In the genomic region with DNA sequence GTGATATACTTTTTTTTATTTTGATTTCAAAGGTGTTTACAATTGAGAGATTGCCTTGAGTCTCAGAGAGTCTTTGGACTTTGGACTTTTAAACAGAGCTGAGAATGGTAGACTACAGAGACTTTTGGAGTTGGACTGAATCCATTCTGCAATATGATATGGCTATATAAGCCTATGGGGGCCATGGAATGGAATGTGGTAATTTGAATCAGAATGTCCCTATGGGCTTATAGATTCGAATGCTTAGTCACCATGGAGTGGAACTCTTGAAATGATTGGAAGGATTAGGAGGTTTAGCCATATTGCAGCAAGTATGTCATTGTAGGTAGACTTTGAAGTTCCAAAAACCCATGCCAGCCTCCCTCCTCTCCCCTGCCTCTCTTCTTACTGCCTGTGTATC, we compare ENCODE assay signal across 18 mouse cellular contexts. TPM values are rescaled to one million over a fixed set of nuclear protein-coding genes. Genes with fewer than 3 reads are reported as not detected.
DNase-seq lines count a peak whose midpoint lies in the region; ATAC-seq and TF ChIP-seq lines count a peak whose summit lies in the region.
"Had no signal": no experiment of that assay in that cellular context is flagged by ENCODE, and none has a peak within 500 bp of the region (broad histone marks: within the 10 kb centered on the region; RNA-seq: fewer than 3 reads in every experiment).

No protein-coding gene starts in this region.

- 0 out of 2 replicates have a peak, but pooled peaks have one; percentile 39 for ATAC-seq in limb, embryonic 12.5 days (ENCODE audit: insufficient number of reproducible peaks, insufficient read depth, low FRiP score, low TSS enrichment, low read depth)
- peak; percentile 71; the same call in 1 of the 2 replicates for ATAC-seq in stomach, postnatal 0 days (ENCODE audit: low FRiP score, low TSS enrichment)
- ATAC-seq: forebrain, postnatal 0 days; hindbrain, postnatal 0 days had no signal

- no peak for TF ChIP-seq CTCF in embryonic fibroblast, embryonic 13.5 days (IDR thresholded peaks at IDR 0.05; ENCODE audit: borderline replicate concordance, insufficient read depth, low read length)
- TF ChIP-seq CTCF in stomach, postnatal 0 days (IDR thresholded peaks at IDR 0.05; ENCODE audit: low read depth), result no peak

- H3K9ac ChIP-seq in limb, embryonic 12.5 days (replicated peaks), result no peak overlapping the region
- no peak overlapping the region for H3K9ac ChIP-seq in stomach, postnatal 0 days (ENCODE audit: low read length)
- H3K9ac ChIP-seq: forebrain, embryonic 13.5 days; forebrain, postnatal 0 days; heart, embryonic 13.5 days; hindbrain, embryonic 12.5 days had no signal

- H3K36me3 ChIP-seq in limb, embryonic 12.5 days, result no peaks in the 10 kb centered on the region
- H3K36me3 ChIP-seq in limb, embryonic 10.5 days, result no peaks in the 10 kb centered on the region
- no peaks in the 10 kb centered on the region for H3K36me3 ChIP-seq in stomach, postnatal 0 days (ENCODE audit: control insufficient read depth, insufficient read depth, low read length)
- H3K36me3 ChIP-seq: heart, embryonic 13.5 days; hindbrain, embryonic 12.5 days had no signal

- TF ChIP-seq POLR2A in embryonic fibroblast, embryonic 13.5 days (IDR thresholded peaks at IDR 0.05; ENCODE audit: low read depth, low read length), result no peak

- H3K27ac ChIP-seq in limb, embryonic 12.5 days, result 0 out of 2 replicates have a peak overlapping the region, but pooled peaks have one; percentile 23
- H3K27ac ChIP-seq in limb, embryonic 10.5 days, result no peak overlapping the region
- peak overlapping the region; percentile 13; the same call in 1 of the 2 replicates for H3K27ac ChIP-seq in embryonic fibroblast, embryonic 13.5 days (ENCODE audit: insufficient read depth, low read length)
- no peak overlapping the region for H3K27ac ChIP-seq in stomach, postnatal 0 days (replicated peaks)
- H3K27ac ChIP-seq: forebrain, embryonic 13.5 days; gastrocnemius, adult 2 months; heart, embryonic 13.5 days; hindbrain, embryonic 12.5 days; hindbrain, postnatal 0 days had no signal

- no peaks in the 10 kb centered on the region for H3K9me3 ChIP-seq in limb, embryonic 12.5 days
- H3K9me3 ChIP-seq in limb, embryonic 10.5 days (replicated peaks), result no peaks in the 10 kb centered on the region
- H3K9me3 ChIP-seq in stomach, postnatal 0 days (ENCODE audit: control insufficient read depth, low read length), result no peaks in the 10 kb centered on the region
- H3K9me3 ChIP-seq: forebrain, embryonic 13.5 days; heart, embryonic 13.5 days; hindbrain, embryonic 12.5 days had no signal

- no peak overlapping the region for H3K4me3 ChIP-seq in limb, embryonic 12.5 days (replicated peaks)
- no peak overlapping the region for H3K4me3 ChIP-seq in limb, embryonic 10.5 days
- H3K4me3 ChIP-seq in embryonic fibroblast, embryonic 13.5 days (ENCODE audit: insufficient read depth, low read length), result no peak overlapping the region
- no peak overlapping the region for H3K4me3 ChIP-seq in stomach, postnatal 0 days (ENCODE audit: low read depth, low read length)
- H3K4me3 ChIP-seq: forebrain, embryonic 13.5 days; gastrocnemius, adult 2 months; heart, embryonic 13.5 days; hindbrain, embryonic 12.5 days had no signal

- TF ChIP-seq EP300 in stomach, postnatal 0 days (optimal IDR thresholded peaks at IDR 0.05), result no peak

- H3K27me3 ChIP-seq in limb, embryonic 12.5 days, result no peaks in the 10 kb centered on the region
- no peaks in the 10 kb centered on the region for H3K27me3 ChIP-seq in limb, embryonic 10.5 days (ENCODE audit: low read depth, poor library complexity, severe bottlenecking)
- no peaks in the 10 kb centered on the region for H3K27me3 ChIP-seq in stomach, postnatal 0 days (ENCODE audit: control insufficient read depth, insufficient read depth, low read length)
- H3K27me3 ChIP-seq: forebrain, embryonic 13.5 days; heart, embryonic 13.5 days; hindbrain, embryonic 12.5 days had no signal

- DNase-seq in limb, embryonic 10.5 days (ENCODE audit: low spot score), result no peak
- DNase-seq in NIH3T3 (ENCODE audit: low read depth) (peak; percentile 29), adipocyte (ENCODE audit: low spot score) (no peak)
- DNase-seq in stomach, postnatal 0 days (ENCODE audit: low spot score), result no peak
- DNase-seq in lung, adult 18-20 months, result no peak
- DNase-seq: adrenal gland, postnatal 10 days; cerebellum, adult 11-12 months; cerebellum, adult 9-10 months; forebrain, postnatal 0 days; gastrocnemius, adult 2 months; gastrocnemius, postnatal 25 days; heart, postnatal 36 days had no signal

- WGBS in limb, embryonic 12.5 days, result 67% methylated on average over 1 of the region's 1 CpGs
- 84% methylated on average over 1 of the region's 1 CpGs for WGBS in limb, embryonic 10.5 days
- WGBS in stomach, postnatal 0 days, result 52% methylated on average over 1 of the region's 1 CpGs

- H3K4me2 ChIP-seq in limb, embryonic 12.5 days, result no peak overlapping the region
- no peak overlapping the region for H3K4me2 ChIP-seq in stomach, postnatal 0 days (replicated peaks; ENCODE audit: low read depth)
- H3K4me2 ChIP-seq: forebrain, embryonic 13.5 days; heart, embryonic 13.5 days; hindbrain, embryonic 12.5 days had no signal

- H3K4me1 ChIP-seq in limb, embryonic 12.5 days (replicated peaks), result peaks cover 23% of the 10 kb centered on the region
- peaks cover 13% of the 10 kb centered on the region for H3K4me1 ChIP-seq in limb, embryonic 10.5 days
- H3K4me1 ChIP-seq in embryonic fibroblast, embryonic 13.5 days (ENCODE audit: control insufficient read depth, insufficient read depth, low read length), result peaks cover 8% of the 10 kb centered on the region
- no peaks in the 10 kb centered on the region for H3K4me1 ChIP-seq in stomach, postnatal 0 days (replicated peaks; ENCODE audit: control insufficient read depth, insufficient read depth)
- H3K4me1 ChIP-seq: hindbrain, embryonic 12.5 days had no signal

RNA-seq across cellular contexts. Expression of a gene that starts 56.5 kb away (rescaled TPM):
- 56.8 and 71.9 TPM in 2 replicates for polyA plus RNA-seq in limb, embryonic 12.5 days (2016; fragmentation: Nextera tagmentation; extraction: Ambion mirVana)
- 13.2 and 22.8 TPM in 2 replicates for polyA plus RNA-seq in limb, embryonic 10.5 days (2016; fragmentation: Nextera tagmentation; extraction: Ambion mirVana)
- polyA plus RNA-seq in embryonic fibroblast, embryonic 13.5 days (2011; ENCODE audit: insufficient read length, low read depth, missing spikeins), result 2,892 and 6,250 TPM in 2 replicates
- 18.9 and 19.0 TPM in 2 replicates for polyA plus RNA-seq in stomach, postnatal 0 days (2015; fragmentation: Nextera tagmentation; extraction: Ambion mirVana)

Comparison
In these comparisons a context has a peak if more than half of its experiments do, and no peak if none do; other contexts are left out.
1. H3K27ac ChIP-seq: peak in limb, embryonic 12.5 days (single experiment) and embryonic fibroblast, embryonic 13.5 days (single experiment); none in limb, embryonic 10.5 days (single experiment) and stomach, postnatal 0 days (single experiment).
2. RNA of a gene that starts 56.5 kb away (polyA plus RNA-seq): 2,892 to 6,250 TPM in embryonic fibroblast, embryonic 13.5 days; 56.8 to 71.9 TPM in limb, embryonic 12.5 days, 13.2 to 22.8 TPM in limb, embryonic 10.5 days and 18.9 to 19.0 TPM in stomach, postnatal 0 days; every median in the first group is over 10 times any median in the second.